Mouse (Mus musculus) ovary, postnatal 14 days (tissue): ENCODE results near the gene Mecom.
"Not testable (repeated sequence)": the region's sequence is repeated elsewhere in the genome, so short reads cannot be mapped to it uniquely, and the experiment has no call there.

Experiments
- DNase-seq: peaks from one replicate; pipeline ENCODE4 v3.0.0; 2022; ENCODE audit warnings: low spot score

The Mecom gene

DNA sequence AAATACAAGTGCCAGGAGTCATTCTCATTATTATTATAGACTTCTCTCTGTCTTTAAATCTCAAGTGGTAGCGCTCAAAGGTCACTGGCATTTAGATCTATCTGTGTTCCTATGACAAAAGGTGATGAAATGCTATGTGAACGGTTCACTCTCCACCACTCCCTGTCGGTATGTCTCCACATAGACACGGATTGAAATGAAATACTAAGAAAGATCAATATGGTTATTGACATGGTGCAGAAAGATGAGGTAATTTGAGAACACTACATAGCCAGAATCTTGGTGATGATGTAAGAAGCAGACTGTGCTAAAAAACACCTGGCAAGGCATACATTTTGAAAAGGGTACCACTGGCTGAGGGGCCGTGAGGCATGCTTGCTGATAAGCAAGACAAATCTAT lies 294.1 kb downstream of the Mecom start:
- DNase-seq: no peak

DNA sequence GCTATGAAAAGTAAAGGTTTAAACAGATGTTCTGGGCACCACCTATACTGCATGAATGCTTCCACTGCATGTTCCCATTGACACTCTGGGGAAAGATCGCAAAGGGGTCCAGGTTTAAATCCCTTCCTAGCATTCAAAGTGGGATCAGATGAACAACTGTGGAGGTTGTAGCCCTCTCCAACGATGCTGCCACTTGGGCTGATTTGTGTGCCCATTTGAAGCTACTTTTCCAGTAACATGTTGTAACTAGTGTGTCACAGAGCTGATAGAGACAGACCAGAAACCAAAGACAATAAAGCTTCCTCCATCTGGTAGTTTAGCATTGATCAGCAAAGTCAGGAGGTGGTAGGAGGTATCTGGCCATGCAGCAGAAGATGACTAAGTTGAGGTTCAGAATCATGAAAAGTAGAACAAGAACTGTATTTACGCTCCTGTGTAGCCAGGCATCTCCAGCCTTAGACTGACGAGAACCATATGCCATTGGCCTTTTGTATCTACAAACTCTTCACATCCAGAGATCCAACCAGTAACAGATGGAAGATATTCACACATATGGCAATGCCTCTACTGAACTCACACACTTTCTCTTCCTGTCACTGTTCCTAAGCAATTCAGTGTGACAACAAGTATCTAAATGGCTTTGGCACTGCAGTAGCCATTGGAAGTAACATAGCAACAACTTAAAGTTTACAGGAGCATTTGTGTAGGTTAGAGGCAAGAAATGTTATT lies 299.0 kb downstream of the Mecom start:
- DNase-seq: no peak

DNA sequence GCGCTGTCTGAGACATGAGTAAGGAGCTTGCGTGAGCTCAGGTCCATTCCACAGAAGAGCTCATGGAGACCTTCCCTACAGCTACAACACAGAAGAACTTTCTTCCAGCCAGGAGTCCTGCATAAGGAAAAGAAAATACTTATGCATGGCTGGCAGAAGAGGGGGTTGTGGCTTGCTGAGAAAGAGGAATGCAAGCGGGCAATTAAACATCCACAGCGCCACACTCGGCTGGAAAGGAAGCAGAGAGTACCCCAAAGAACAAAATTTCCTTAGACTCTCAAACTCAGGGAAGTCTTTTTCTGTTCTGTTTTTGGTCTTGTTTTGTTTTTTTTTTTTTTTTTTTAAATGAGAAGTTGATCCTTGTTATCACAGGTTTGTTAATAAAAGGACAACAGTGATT lies 300.6 kb downstream of the Mecom start:
- no peak for DNase-seq

DNA sequence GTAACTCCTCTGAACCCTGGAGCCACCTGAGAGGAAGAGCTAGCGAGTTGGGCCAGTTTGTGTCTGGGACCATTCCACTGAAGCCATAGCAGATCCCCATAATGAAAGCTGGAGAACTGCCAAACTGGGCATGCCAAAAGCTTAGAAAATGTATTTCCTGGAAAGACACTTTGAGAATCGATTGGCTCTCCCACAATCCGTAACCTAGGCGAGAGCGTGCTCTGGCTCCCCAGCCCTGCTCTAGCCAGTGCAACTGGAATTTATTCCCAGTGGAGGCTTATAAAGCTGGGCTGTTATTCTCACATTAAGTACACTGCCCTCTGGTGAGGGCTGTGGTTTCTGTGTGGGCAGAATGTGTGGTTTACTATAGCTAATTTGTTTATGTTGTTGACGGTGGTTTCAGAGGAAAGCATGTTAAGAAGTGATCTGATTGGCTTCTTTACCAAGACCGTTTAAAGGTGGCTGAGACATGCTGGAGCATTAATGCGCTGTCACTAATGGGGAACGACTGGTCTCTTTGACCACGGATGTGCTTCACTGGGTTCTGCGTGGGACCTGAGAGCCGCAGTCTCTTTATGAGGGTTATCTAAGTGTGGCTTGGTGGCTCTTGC lies 301.3 kb downstream of the Mecom start:
- no peak for DNase-seq

DNA sequence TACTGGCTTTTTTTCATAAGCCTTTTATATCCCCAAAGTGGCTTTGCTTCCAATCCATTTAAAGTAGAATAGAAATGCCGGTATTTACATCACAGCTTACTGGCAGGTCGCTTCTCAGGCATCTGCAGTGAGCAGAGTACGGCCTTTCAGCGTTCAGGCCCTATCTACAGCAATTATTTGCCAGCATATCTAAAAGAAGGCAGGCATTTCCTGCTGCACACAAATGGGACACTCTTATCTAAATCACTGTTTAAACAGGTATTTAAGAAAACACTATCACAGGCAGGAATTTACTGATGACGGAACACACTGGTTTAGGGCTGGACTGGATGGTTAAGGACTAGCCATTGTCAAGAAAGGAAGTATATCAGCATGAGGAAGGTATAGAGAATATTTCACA lies 301.9 kb downstream of the Mecom start:
- no peak for DNase-seq

DNA sequence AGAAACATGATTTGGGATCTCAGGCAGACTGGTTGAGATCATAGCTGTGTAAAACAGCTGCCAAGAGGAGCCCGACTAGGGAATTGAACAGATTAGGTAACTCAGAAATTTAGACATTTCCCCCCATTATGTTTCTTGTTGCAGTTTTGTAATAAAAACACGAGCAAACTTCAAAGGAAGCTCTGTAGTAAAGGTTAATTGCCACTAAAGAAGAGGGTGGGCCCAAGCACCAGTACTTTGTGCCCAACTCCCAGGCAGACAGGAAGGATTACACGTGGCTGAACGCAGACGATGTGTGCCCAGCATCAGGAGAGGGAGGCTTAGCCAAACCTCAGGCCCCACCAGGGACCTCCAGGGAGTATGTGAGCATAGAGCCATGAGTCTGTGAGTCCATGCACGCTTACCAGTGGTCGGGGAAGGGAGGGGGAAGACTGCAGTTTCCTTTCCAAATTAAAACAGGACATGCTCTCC lies 303.4 kb downstream of the Mecom start:
- DNase-seq: no peak

DNA sequence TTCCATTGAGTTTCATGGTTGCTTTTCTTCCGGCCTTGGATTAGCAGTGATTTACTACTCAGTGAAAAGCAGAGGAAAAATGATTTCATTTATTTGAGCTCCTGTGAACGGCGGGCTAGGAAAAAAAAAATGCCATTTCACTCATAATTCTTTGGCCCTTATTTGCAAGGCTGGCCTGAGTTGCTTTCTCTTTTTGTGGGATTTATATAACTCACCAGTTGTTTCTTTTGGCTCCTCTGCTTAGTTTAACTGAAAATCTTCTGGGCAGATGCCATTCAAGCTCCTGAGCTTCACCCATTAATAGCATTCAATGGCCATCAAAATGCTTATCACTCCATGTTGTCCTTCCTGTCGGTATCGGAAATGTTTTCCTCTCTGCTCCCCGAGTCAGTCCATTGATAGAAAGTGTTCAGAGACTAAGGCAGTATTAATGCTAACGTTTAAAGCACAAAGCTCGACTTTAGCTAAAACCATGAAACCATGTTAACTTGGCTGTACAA lies 304.0 kb downstream of the Mecom start:
- no peak for DNase-seq

DNA sequence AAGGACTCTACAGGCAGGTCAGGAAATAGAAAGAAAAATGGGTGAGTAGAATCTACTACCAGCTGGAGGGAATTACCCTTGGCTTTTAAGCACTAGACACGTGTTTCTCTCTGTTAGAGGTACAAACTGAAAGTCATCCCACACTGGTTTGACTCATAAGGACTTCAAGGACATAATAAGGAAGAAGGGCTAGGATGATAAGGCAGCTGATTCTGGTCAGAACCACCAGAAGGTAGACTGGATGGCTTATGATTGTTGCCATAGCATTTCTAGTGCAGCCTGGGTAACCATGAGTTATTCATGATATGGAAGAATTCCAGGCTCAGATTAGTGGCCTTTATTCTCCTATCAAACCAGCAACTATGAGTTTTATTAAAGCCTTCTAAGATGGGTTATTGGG lies 308.4 kb downstream of the Mecom start:
- DNase-seq: no peak

DNA sequence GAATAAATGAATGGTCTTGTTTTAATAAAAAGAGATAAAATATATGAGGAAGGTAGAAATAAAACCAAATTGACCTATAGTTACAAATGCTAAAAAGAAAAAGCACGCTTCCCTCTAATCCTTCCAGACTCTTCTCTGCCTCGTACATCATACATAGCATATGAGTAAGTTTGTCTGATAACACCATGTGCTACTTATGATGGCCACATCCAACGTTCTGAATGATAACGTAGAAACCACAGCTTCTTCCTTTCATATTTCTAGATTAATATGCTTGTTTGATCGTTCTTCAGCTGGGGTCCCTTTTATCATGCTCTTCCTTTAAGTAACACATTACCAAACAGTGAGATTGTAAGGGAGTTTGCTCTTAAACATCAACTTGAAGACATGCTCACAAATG lies 310.3 kb downstream of the Mecom start:
- no peak for DNase-seq

DNA sequence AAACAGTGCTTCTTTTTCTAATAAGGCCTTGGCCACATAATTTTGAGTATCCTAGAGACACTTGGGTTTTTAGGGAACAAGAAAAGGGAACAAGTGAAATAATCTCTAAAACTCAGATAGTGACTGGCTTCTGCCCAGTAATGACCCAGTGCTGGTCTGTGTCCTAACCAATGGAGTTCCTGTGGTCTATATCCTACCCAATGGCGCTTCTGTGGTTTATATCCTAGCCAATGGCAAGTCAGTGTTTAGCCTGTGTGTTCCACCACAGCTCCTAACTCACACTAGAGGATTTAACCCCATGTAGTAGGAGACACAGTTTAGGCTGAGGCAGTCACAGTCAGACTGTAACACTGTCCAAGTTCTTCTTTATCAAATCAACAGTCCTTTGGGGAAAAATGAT lies 313.8 kb downstream of the Mecom start:
- DNase-seq: no peak

DNA sequence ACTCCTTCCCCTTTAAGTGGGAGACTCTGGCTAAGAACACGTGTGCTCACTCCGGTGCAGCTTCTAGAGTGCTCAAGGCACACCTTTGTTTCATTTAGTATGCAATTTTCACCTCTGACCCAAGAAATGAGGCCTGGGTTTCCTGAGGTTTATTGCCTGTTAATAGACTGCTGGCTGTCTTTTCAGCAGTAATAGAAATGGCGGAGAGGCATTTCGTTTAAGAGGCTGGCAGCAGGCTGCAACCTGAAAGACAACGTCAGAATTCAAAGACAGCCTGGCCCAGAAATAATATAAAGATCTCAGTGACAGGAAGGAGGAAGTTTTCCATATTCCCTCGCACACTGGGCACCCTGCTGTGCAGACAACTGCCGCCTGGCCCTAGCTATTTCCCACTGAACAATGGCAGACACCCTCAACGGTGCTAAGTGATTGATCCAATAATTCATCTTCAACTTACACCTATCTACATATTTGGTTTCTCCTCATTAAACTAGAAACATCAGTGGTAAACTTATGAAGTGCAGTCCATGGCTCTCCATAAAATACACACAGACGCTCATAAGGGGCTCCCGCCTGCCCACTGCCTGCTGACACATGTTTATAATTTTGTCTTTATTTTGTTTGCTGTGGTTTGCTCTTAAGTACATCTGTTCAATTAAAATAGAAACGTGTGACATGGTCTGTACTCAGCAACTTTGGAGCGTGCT lies 319.7 kb downstream of the Mecom start:
- DNase-seq: no peak

DNA sequence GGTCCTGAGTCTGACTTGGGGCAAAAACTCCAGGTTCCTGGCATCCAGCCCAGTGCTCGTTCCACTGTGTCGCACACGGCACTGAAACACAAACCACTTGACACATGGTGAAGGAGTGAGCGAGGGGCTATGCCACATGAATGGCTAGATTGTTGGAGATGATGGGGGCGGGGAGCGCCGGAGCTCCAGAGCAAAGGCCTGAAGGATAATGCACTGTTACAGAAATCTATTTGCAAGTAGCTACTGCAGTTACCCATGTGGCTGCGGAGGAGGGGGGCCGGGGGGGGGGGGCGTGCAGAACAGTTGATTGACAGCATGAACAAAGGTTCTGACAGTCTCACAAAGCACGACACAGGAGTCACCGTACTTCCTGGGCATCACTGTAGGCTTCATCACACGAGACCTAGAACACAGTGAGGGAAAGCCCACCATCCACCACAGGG lies 320.9 kb downstream of the Mecom start:
- no peak for DNase-seq

DNA sequence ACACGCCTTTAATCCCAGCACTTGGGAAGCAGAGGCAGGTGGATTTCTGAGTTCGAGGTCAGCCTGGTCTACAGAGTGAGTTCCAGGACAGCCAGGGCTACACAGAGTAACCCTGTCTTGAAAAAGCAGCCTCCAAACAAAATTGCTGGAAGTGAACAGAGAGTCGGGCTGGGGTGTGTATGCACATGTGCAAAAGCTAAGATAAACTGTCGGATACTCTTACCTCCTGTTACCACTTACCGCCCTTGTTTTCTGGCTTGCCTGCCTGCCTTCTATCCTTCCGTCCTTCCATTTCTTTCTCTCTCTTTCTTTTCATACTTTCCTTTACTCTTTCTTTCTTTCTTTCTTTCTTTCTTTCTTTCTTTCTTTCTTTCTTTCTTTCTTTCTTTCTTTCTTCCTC lies 322.6 kb downstream of the Mecom start:
- DNase-seq: not testable (repeated sequence)

DNA sequence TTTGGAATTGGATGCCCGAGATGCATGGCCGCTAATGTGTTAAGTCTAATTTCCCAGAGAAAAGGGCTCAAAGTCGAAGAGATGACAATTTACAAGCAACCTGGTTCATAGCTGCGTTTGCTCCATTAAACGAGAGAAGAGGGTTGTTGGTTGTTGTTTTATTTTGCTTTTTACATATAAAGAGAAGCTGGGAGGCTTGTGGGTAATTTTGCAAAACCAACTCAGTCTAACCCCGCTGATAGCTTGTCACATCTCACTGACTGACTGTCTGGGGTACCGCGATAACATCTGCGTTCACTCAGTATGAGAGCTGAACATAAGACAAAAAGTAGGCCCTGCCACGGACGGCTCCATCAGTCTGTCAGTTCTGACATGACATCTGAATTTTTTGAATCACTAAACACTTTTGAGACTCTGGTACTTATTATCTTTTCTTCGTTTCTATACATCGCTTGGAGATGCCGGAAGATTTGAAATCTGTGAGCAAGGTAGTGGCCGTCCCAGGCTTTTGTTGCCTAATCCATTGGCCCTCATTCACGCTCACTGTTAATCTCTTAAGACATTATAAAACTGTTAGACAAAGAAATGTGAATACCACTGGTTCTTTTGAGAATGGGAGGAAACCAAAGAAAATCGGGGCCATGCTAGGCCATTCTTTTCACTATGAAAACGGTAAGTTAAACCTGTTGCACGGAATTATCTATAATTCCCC lies 327.0 kb downstream of the Mecom start:
- DNase-seq: no peak

DNA sequence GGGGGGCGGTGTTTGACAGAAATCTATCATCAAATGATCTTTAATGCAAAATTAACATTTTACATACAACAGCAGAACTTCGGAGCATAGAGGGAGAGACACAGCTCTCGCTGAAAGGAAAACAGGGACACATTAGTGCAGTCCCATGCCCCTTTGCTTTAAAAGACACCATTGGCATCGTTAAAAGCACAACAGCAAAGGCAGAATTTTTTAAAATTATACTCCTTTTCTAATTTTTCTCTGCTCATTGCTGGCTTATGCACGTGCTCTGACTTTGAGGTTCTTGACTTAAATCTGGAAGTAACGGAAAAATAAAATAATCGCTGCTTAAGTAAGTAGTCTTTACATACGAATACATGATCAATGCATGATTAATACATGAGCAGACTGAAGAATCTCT lies 327.9 kb downstream of the Mecom start:
- no peak for DNase-seq

DNA sequence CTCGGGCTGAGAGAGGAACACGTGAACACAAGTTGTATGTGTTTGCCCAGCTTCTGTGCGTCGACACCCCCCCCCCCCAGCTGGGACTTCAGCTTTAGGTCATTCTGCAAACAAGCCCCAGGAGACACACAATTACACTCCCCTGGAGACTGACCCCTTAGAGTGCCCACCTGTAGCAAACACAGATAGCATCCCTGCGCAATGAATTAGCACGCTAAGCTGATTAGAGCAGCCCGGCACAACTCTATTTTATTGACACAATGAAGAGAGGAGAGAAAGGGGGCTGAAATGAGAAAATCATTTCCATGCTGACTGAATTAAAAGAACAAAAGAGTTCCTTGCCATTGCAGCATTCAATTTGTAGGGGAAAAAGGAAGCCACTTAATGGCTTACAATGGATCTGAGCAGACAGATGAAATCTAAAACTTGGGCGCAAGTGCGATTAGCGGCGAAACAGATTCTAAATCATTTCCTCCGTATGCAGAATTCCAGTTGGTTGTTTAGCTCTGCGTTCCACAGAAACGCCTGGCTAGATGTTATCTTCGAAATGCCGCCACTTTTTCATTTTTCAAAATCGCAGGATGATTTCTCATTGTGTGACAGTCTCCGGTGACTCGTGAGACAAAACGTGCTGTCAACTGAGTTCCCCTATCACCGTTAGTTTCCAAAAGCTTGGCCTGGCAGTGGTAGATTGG lies 328.5 kb downstream of the Mecom start:
- no peak for DNase-seq

DNA sequence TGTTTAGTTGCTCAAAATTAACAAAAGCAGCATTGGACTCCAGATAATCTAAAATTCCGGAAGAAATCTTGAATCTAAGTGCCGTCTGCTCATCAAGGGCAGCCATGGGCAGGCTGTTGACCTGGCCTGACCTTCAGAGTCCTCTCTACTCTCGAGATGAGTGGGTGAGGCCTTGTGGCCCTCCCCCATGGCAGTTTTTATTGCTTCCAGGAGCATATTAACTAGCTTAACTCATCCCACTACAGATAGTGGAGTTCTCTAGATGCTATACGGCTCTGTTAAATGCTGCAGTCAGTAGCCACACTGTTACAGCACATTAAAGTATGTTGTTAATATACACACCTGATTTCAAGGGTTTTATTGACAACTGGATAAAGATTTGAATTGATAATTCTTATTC lies 333.2 kb downstream of the Mecom start:
- no peak for DNase-seq

DNA sequence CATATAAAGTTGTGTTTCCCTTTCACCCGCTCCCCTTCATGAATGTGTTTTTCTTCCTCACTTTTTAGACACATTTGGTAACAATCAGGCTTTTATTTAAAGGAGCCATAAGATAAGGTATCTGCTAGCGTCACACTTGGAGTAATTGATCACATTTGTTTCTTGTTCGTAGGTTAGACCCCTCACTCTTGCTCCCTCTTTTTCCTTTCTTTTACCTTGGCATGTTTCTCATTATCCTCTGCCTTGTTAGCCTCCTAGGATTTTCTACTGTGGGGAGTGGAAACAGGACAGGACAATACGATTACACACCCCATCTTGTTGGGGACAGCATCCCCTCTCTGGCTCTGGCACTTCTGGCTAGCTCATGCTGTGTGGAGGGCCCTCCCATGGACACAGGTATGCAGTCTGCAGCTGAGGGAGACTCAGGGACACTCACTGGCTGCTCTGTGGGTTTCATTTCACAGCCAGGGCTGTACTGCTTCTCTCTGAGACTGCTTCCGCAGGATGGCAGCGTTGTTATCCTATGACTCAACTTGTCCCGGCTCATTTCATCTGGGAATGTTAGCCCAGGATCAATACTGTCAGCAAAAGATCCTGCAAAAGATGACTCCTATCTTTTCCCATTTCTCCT lies 334.2 kb downstream of the Mecom start:
- no peak for DNase-seq

DNA sequence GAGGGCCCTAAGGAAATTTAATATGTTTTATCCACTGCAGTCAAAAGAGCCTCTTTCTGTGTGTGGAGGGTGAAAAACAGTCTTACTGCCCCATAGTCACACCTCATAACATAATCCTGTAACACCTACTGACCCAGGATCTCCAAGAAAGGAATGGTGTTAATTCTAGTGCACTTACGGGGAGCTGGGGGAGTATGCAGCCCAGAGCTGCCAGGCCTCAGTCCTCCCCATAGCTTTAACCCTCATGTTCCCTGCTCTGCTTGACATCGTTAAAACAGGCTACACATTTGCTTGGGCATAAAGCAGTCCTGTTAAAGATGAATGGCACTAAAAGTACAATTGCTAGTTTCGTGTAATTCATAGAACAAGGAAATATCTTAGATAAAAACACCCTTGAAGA lies 335.0 kb downstream of the Mecom start:
- no peak for DNase-seq

DNA sequence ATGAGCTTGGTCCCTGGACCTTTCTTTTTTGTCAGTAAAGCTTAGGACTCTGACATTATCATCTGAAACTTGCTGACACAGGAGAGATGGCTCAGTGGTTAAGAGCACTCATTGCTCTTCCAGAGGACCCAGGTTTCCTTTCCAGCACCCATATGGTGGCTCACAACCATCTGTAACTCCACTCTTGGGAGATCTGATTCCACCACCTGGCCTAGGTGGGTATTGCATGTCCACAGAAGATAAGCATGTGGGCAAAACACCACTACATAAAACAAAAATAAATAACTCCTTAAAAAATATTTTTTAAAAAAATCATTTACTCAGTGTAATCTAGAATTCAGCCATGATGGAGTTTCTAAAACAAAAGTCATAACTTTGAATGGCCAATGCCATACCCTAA lies 338.7 kb downstream of the Mecom start:
- no peak for DNase-seq

DNA sequence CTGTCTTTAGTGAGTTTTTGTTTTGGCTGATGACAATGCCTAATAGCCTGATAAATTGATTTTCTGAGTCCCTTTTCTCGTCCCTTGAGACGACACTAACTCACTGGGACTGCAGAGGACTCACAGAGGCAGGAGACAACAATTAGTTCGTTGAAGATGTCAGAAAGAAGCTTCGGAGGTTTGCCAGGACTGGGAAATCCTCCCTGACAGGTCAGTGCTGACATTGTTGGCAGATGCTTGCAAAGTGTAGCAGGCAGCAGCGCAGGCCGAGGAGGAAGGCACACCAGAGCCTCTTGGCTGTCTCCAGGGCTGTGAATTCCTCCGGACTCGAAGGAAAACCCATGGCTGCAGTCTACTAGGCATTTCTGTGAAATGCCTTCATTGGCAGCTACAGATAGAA lies 339.9 kb downstream of the Mecom start:
- DNase-seq: no peak
